Mouse (Mus musculus) kidney, adult 2 months (tissue): Measurements from ENCODE around the gene Rnaseh2a.

Source experiments
- CTCF ChIP-seq: fragments of 200-500 bp; conservative IDR thresholded peaks from 2 replicates; pipeline ENCODE4 v1.5.1; 2011; ENCODE audit warnings: low read depth, mild to moderate bottlenecking, control low read depth, low read length, moderate library complexity, mixed read lengths; ENCODE audit not compliant: insufficient read depth, insufficient read length
- POLR2A ChIP-seq: fragments of 200-500 bp; IDR thresholded peaks from one replicate; pipeline ENCODE4 v1.6.1; 2011; ENCODE audit warnings: low read depth, low read length, control low read depth

DNA sequence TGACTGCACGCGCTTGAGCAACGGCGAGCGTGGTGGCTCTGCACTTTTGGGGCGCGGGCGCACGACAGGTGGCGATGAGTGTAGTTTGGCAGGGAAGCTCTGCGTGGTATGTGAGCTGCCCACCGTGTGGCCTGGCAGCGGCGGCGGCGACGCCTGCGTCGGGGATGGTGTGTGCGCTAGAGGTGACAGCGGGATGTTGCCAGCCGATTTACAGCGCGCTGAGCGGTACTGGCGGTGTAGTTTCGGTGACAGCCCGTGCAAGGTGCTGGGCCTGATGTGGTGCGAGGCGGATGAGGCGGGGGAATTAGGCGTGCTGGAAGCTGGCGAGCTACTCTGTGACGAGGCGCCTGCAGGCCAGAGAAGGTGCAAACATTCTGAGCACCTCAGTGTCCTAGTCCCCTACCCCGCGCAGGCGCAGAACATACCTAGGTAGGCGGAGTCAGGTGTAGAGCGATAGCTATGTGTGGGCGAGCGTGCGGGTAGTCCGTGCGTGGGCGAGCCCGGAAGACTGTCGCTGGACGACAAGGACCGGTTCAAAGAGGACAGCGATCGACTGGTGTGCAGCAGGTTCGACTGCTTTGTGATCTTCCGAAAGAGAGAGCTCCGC, 56.6 kb downstream of the Rnaseh2a start:
- TF ChIP-seq CTCF (no peak), POLR2A (no peak)
